Mouse (Mus musculus): ENCODE measurements around the gene Senp3. TPM values are rescaled to one million over a fixed set of nuclear protein-coding genes. Genes with fewer than 3 reads are reported as not detected.

The Senp3 gene
- polyA plus RNA-seq, 1 experiment: 89.1 TPM

DNA sequence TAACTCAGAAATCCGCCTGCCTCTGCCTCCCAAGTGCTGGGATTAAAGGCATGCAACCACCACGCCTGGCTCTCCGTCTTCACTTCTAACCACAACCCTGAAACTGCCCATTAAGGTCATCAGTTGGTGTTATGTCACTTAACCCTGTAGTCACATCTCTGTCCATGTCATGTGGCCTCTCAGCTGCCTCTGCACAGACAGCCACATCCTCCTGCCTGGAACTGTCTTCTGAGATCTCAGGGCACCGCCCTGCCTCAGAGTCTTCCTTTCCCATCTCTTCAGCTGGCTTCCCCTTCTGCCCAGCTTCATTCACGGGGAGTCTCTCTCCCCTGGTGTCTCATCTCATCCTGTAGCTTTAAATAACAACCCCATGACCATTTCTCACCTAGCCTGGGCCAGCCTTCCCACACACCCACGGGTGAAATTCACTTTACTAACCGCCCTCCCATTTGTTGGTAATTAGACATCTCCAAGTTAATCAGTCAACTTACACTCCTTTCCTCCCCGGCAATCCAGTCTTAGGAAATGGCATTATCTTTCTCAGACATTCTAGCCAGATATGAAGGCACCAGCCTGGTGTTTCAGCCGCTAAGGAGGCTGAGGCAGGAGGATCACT, 10.4 kb upstream of the Senp3 start:
- no peak for DNase-seq
- TF ChIP-seq CTCF (IDR thresholded peaks at IDR 0.05; ENCODE audit: borderline replicate concordance, control insufficient read depth, extremely low read depth, insufficient read depth, low read length, poor library complexity): no peak
- TF ChIP-seq POLR2A (IDR thresholded peaks at IDR 0.05; ENCODE audit: control insufficient read depth, extremely low read depth, insufficient read depth, low read length, poor library complexity): no peak
- H3K4me1 ChIP-seq (replicated peaks; ENCODE audit: control insufficient read depth, insufficient read depth, low read length): no peaks in the 10 kb centered on the region
- H3K27ac ChIP-seq (ENCODE audit: control insufficient read depth, insufficient read depth, low read length): no peak overlapping the region
- WGBS: 62% methylated on average over 9 of the region's 9 CpGs
- H3K36me3 ChIP-seq (ENCODE audit: control insufficient read depth, insufficient read depth, low read length): no peaks in the 10 kb centered on the region
- no peak overlapping the region for H3K4me3 ChIP-seq (ENCODE audit: control insufficient read depth, insufficient read depth, low read length)
- H3K27me3 ChIP-seq (ENCODE audit: control insufficient read depth, insufficient read depth, low read length): peaks cover 3% of the 10 kb centered on the region; the same call in 1 of the 2 replicates

- no peak for DNase-seq
- 100% methylated on average over 1 of the region's 1 CpGs for WGBS
- Histone ChIP-seq H3K27ac (ENCODE audit: control insufficient read depth, insufficient read depth, low read length) (no peak overlapping the region), H3K4me1 (replicated peaks; ENCODE audit: control insufficient read depth, insufficient read depth, low read length) (no peaks in the 10 kb centered on the region), H3K36me3 (ENCODE audit: control insufficient read depth, insufficient read depth, low read length) (no peaks in the 10 kb centered on the region), H3K4me3 (ENCODE audit: control insufficient read depth, insufficient read depth, low read length) (no peak overlapping the region), H3K27me3 (ENCODE audit: control insufficient read depth, insufficient read depth, low read length) (no peaks in the 10 kb centered on the region)
- no peak for TF ChIP-seq CTCF (IDR thresholded peaks at IDR 0.05; ENCODE audit: borderline replicate concordance, control insufficient read depth, extremely low read depth, insufficient read depth, low read length, poor library complexity)
- no peak for TF ChIP-seq POLR2A (IDR thresholded peaks at IDR 0.05; ENCODE audit: control insufficient read depth, extremely low read depth, insufficient read depth, low read length, poor library complexity)
These were observed 8.0 kb upstream of the Senp3 start for GRCm38 (mm10) chr11:69689891-69690290.

DNA sequence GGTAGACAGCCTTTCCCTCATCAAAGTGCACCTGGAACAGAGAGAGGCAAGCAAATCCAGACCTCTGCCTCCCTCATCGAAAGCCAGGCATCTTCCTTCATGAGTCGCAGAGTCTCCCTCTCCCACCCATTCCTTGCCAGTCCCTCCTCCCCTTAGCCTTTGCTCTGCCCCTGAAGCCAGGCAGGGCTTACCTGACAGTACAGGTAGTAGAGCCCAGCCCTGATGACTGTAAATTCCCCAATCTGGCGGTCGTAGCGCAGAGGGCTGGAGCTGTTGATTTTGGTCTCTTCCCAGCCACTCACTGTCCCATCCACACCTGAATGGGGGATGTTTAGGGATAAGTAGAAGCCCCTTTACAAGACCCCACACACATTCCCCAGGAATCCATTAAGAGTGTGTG, 5.2 kb upstream of the Senp3 start:
- no peak overlapping the region for H3K27ac ChIP-seq (ENCODE audit: control insufficient read depth, insufficient read depth, low read length)
- 91% methylated on average over 5 of the region's 5 CpGs for WGBS
- TF ChIP-seq POLR2A (IDR thresholded peaks at IDR 0.05; ENCODE audit: control insufficient read depth, extremely low read depth, insufficient read depth, low read length, poor library complexity) (no peak), CTCF (IDR thresholded peaks at IDR 0.05; ENCODE audit: borderline replicate concordance, control insufficient read depth, extremely low read depth, insufficient read depth, low read length, poor library complexity) (no peak)
- DNase-seq: no peak
- H3K4me3 ChIP-seq (ENCODE audit: control insufficient read depth, insufficient read depth, low read length): no peak overlapping the region
- H3K36me3 ChIP-seq (ENCODE audit: control insufficient read depth, insufficient read depth, low read length): no peaks in the 10 kb centered on the region
- H3K27me3 ChIP-seq (ENCODE audit: control insufficient read depth, insufficient read depth, low read length): no peaks in the 10 kb centered on the region
- H3K4me1 ChIP-seq (replicated peaks; ENCODE audit: control insufficient read depth, insufficient read depth, low read length): peaks cover 2% of the 10 kb centered on the region; the same call in 1 of the 2 replicates

- peaks cover 2% of the 10 kb centered on the region; the same call in 1 of the 2 replicates for H3K4me1 ChIP-seq (replicated peaks; ENCODE audit: control insufficient read depth, insufficient read depth, low read length)
- no peak for DNase-seq
- no peak overlapping the region for H3K27ac ChIP-seq (ENCODE audit: control insufficient read depth, insufficient read depth, low read length)
- TF ChIP-seq POLR2A (IDR thresholded peaks at IDR 0.05; ENCODE audit: control insufficient read depth, extremely low read depth, insufficient read depth, low read length, poor library complexity) (no peak), CTCF (IDR thresholded peaks at IDR 0.05; ENCODE audit: borderline replicate concordance, control insufficient read depth, extremely low read depth, insufficient read depth, low read length, poor library complexity) (no peak)
- no peaks in the 10 kb centered on the region for H3K27me3 ChIP-seq (ENCODE audit: control insufficient read depth, insufficient read depth, low read length)
- H3K4me3 ChIP-seq (ENCODE audit: control insufficient read depth, insufficient read depth, low read length): no peak overlapping the region
- no peaks in the 10 kb centered on the region for H3K36me3 ChIP-seq (ENCODE audit: control insufficient read depth, insufficient read depth, low read length)
- 63% methylated on average over 4 of the region's 4 CpGs for WGBS
These were observed 4.5 kb upstream of the Senp3 start for GRCm38 (mm10) chr11:69686377-69686776.

- Histone ChIP-seq H3K4me1 (replicated peaks; ENCODE audit: control insufficient read depth, insufficient read depth, low read length) (peaks cover 6% of the 10 kb centered on the region), H3K4me3 (ENCODE audit: control insufficient read depth, insufficient read depth, low read length) (no peak within 1 kb of the TSS), H3K36me3 (ENCODE audit: control insufficient read depth, insufficient read depth, low read length) (no peaks in the 10 kb centered on the region), H3K27me3 (ENCODE audit: control insufficient read depth, insufficient read depth, low read length) (no peaks in the 10 kb centered on the region), H3K27ac (ENCODE audit: control insufficient read depth, insufficient read depth, low read length) (peak within 1 kb of the TSS; percentile 28; the same call in 1 of the 2 replicates)
- 79% methylated on average over 10 of the region's 10 CpGs for WGBS
- TF ChIP-seq CTCF (IDR thresholded peaks at IDR 0.05; ENCODE audit: borderline replicate concordance, control insufficient read depth, extremely low read depth, insufficient read depth, low read length, poor library complexity) (no peak), POLR2A (IDR thresholded peaks at IDR 0.05; ENCODE audit: control insufficient read depth, extremely low read depth, insufficient read depth, low read length, poor library complexity) (no peak)
- DNase-seq: no peak
These were observed 3.8 kb upstream of the Senp3 start, which contains the start of gene Tnfsf13 for GRCm38 (mm10) chr11:69685526-69686148. TSS of gene Tnfsf13 (minus strand) at chr11:69685784.

- no peak overlapping the region for H3K27ac ChIP-seq (ENCODE audit: control insufficient read depth, insufficient read depth, low read length)
- WGBS: 97% methylated on average over 6 of the region's 6 CpGs
- no peak for DNase-seq
- H3K4me3 ChIP-seq (ENCODE audit: control insufficient read depth, insufficient read depth, low read length): no peak overlapping the region
- H3K27me3 ChIP-seq (ENCODE audit: control insufficient read depth, insufficient read depth, low read length): no peaks in the 10 kb centered on the region
- H3K4me1 ChIP-seq (replicated peaks; ENCODE audit: control insufficient read depth, insufficient read depth, low read length): peaks cover 6% of the 10 kb centered on the region
- no peaks in the 10 kb centered on the region for H3K36me3 ChIP-seq (ENCODE audit: control insufficient read depth, insufficient read depth, low read length)
- TF ChIP-seq POLR2A (IDR thresholded peaks at IDR 0.05; ENCODE audit: control insufficient read depth, extremely low read depth, insufficient read depth, low read length, poor library complexity) (no peak), CTCF (IDR thresholded peaks at IDR 0.05; ENCODE audit: borderline replicate concordance, control insufficient read depth, extremely low read depth, insufficient read depth, low read length, poor library complexity) (no peak)
These were observed 3.1 kb upstream of the Senp3 start for GRCm38 (mm10) chr11:69684936-69685335.
